Mouse (Mus musculus): ENCODE results near the gene Sntg2.

Sntg2 gene

GRCm38 (mm10) chr12:30372933-30373501 lies at the start of gene Sntg2:
Gene Sntg2 (minus strand): TSS chr12:30373375.
- DNase-seq (ENCODE audit: low read depth) = no peak

GRCm38 (mm10) chr12:30416547-30416946 lies 43.4 kb upstream of the Sntg2 start:
- DNase-seq (ENCODE audit: low read depth) = no peak

- DNase-seq (ENCODE audit: low read depth) = no peak
Observed at GRCm38 (mm10) chr12:30415981-30416380, 42.8 kb upstream of the Sntg2 start.

GRCm38 (mm10) chr12:30402651-30403050 lies 29.5 kb upstream of the Sntg2 start:
- no peak for DNase-seq (ENCODE audit: low read depth)

DNA sequence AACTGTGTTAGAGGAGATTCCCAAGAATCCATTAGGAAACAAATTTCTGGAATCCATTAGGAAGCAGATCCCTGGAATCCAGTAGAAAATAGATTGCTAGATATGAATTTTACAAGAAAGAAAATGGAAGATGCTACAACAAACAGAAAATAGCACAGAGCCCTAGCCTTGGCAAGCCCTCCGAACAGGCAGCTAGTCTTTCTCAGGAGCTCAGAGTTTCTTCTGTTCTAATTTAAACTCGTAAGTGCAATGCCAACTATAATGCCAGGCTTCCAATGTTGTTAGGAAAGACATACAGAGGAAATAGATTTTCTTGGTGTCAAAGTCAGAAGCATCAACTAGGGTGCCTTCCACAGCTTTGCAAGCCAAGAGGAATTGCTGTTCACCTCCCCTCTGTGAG lies 27.4 kb upstream of the Sntg2 start:
- DNase-seq (ENCODE audit: low read depth) = no peak

GRCm38 (mm10) chr12:30400114-30400513 lies 26.9 kb upstream of the Sntg2 start:
- no peak for DNase-seq (ENCODE audit: low read depth)

- DNase-seq (ENCODE audit: low read depth) = no peak
Observed at GRCm38 (mm10) chr12:30372293-30372692, 882 bp downstream of the Sntg2 start.

- DNase-seq (ENCODE audit: low read depth) = no peak
Observed at GRCm38 (mm10) chr12:30369786-30370185, 3.4 kb downstream of the Sntg2 start.

- DNase-seq (ENCODE audit: low read depth) = no peak
Observed at GRCm38 (mm10) chr12:30369141-30369540, 4.0 kb downstream of the Sntg2 start.

DNA sequence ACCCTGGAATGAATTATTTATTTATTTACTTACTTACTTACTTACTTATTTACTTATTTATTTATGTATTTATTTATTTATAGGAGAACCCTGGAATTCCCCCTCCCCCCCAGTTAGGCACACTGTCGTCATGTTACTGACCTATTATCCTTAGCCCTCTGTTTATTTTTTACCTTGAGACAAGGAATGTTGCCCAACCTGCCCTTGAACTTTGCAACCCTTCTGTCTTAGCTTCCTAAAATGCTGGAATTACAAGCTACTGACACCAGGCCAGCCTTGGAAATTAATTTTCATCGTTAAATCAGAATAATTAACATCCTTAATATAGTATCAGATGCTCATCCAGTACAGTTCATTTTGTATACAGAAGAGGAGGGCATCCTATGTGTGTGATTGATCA lies 10.9 kb downstream of the Sntg2 start:
- no peak for DNase-seq (ENCODE audit: low read depth)

DNA sequence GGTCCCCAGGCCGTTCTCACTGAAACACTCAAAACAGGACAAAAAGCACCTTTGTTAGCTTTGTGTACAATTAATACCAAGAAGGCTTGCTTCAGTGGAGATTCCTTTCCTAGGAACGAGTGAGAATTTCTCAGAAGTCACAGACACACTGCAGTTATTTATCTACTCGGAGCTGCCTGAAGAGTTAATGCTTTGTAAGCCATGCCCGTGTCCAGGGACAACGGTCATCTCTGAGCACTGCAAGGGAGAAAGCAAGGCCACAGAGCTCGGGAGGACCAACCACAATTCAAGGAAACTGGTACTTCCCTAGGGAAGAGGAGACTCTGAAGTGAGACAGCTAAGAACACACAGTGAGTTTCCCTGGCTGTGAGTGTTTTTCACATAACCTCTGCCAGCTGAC lies 15.5 kb downstream of the Sntg2 start:
- DNase-seq (ENCODE audit: low read depth) = no peak

DNA sequence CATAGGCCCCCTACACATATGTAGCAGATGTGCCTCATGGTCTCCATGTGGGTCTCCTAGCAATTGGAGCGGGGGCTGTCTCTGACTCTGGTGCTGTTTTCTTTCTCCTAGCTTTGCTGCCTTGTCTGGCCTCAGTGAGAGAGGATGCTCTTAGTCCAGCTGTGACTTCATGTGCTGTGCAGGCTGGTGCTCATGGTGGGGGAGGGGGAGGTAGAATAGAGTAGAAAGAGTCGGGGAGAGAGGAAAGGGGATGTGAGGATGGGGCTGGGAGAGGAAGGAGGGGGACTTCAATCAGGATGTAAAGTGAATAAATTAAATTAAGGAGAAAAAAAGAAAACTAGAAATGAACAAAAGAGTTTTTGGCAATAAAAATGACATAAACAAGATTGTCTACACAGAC lies 20.8 kb downstream of the Sntg2 start:
- no peak for DNase-seq (ENCODE audit: low read depth)

DNA sequence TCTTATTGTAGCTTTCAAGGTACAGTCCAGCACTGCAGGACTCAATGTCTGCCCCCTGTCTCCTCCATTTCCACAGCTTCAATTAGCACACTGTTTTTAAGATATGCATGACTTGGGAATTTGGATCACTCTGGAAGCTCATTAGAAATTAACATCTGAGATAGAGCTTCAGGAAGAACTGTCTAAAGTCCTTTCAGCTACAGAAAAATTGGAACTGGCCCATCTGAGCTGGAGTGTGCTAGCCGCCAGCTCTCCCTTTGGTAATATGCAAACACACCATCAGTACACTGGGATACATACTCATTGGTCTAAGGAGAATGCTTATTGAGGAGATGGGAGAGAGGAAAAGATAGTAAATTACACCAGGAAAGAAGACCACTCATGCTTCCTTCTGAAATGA lies 25.1 kb downstream of the Sntg2 start:
- DNase-seq (ENCODE audit: low read depth) = no peak

DNA sequence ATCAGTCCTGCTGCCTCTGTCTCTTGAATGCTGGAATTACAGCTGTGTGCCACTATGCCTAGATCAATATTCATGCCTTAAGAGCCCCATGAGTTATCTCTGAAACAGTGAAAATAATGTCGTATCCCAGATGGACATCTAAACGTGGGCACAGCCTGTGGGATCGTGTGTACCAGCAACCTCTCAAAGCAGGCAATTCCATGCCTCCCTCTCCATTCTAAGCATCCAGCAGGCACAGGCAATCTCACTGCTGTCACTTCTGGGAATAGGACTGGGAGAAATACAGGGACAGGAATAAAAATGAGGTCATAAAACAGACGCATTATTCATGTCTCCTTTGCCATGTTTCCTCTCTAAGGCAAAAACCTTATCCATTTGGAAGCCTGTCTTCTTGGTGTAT lies 25.9 kb downstream of the Sntg2 start:
- DNase-seq (ENCODE audit: low read depth) = no peak

DNA sequence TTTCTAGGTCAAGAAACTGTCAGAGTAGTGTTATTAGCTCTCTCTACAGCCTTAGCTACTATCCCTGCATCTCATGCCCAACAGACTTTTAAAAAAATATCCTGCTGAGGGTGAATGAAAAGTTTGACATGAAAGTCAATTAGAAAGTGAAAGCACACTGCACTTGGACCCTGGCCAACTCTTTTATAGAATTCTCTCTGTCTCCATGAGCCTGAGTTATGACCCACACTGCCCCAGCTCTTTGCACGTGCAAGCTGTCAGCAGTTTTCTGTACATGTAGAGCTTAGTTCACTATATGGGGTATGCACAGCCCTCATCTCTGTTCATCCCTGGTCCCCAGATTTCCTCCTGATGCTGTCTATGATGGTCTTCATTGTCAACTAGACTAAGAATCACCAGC lies 28.4 kb downstream of the Sntg2 start:
- DNase-seq (ENCODE audit: low read depth) = no peak

GRCm38 (mm10) chr12:30336301-30336700 lies 36.9 kb downstream of the Sntg2 start:
- no peak for DNase-seq (ENCODE audit: low read depth)

GRCm38 (mm10) chr12:30334502-30334901 lies 38.7 kb downstream of the Sntg2 start:
- DNase-seq (ENCODE audit: low read depth) = no peak

- no peak for DNase-seq (ENCODE audit: low read depth)
Observed at GRCm38 (mm10) chr12:30317971-30318370, 55.2 kb downstream of the Sntg2 start.

- no peak for DNase-seq (ENCODE audit: low read depth)
Observed at GRCm38 (mm10) chr12:30313021-30313420, 60.2 kb downstream of the Sntg2 start.

GRCm38 (mm10) chr12:30308197-30308939 lies 64.8 kb downstream of the Sntg2 start:
- DNase-seq (ENCODE audit: low read depth) = no peak

- DNase-seq (ENCODE audit: low read depth) = no peak
Observed at GRCm38 (mm10) chr12:30292724-30293560, 80.2 kb downstream of the Sntg2 start.

- no peak for DNase-seq (ENCODE audit: low read depth)
Observed at GRCm38 (mm10) chr12:30286888-30287573, 86.1 kb downstream of the Sntg2 start.
